ENCODE assay signal across 12 mouse cellular contexts in genomic region chr11:32395791-32396190, GRCm38 (mm10).
"Had no signal": no experiment of that assay in that cellular context is flagged by ENCODE, and none has a peak within 500 bp of the region (broad histone marks: within the 10 kb centered on the region; RNA-seq: fewer than 3 reads in every experiment).

No protein-coding gene starts in this region.

- DNase-seq: kidney, adult 18-20 months; kidney, postnatal 36 days; left cerebral cortex, postnatal 4 days; midbrain, embryonic 14.5 days; right cerebral cortex, adult 18-20 months; right cerebral cortex, postnatal 25 days; thymus, postnatal 36 days had no signal

- H3K9ac ChIP-seq: kidney, embryonic 15.5 days; liver, embryonic 12.5 days; neural tube, embryonic 15.5 days had no signal

- H3K9me3 ChIP-seq: kidney, embryonic 15.5 days; liver, embryonic 12.5 days; midbrain, embryonic 10.5 days; neural tube, embryonic 15.5 days had no signal

- H3K4me3 ChIP-seq: kidney, embryonic 15.5 days; liver, embryonic 12.5 days; midbrain, embryonic 10.5 days; myocyte; neural tube, embryonic 15.5 days had no signal

- H3K4me2 ChIP-seq: kidney, embryonic 15.5 days; liver, embryonic 12.5 days; neural tube, embryonic 15.5 days had no signal

- H3K27me3 ChIP-seq: kidney, embryonic 15.5 days; liver, embryonic 12.5 days; neural tube, embryonic 15.5 days had no signal

- H3K27ac ChIP-seq: kidney, embryonic 15.5 days; liver, embryonic 12.5 days; midbrain, embryonic 10.5 days; neural tube, embryonic 15.5 days had no signal

- ATAC-seq: liver, embryonic 12.5 days had no signal

- H3K4me1 ChIP-seq: kidney, embryonic 15.5 days; liver, embryonic 12.5 days had no signal
